Mouse (Mus musculus) kidney, embryonic 16.5 days (tissue): ENCODE data around the gene Cttn. TPM values are rescaled to one million over a fixed set of nuclear protein-coding genes. Genes with fewer than 3 reads are reported as not detected.

ENCODE experiments used
- ATAC-seq: fragments of 200-750 bp; cut with Nextera tagmentation; 2 replicates; pipeline ENCODE4 v1.8.0; 2017; ENCODE audit warnings: moderate TSS enrichment; ENCODE audit not compliant: low FRiP score, low TSS enrichment
- H3K27ac ChIP-seq: fragments of 300-500 bp; sonication (generic); 2 replicates; pipeline ENCODE4 v1.5.1; 2014; ENCODE audit warnings: low read length
- H3K27me3 ChIP-seq: fragments of 300-500 bp; sonication (generic); 2 replicates; pipeline ENCODE4 v1.6.1; 2014; ENCODE audit warnings: low read length, control low read depth, mixed read lengths; ENCODE audit not compliant: insufficient read depth
- H3K36me3 ChIP-seq: fragments of 300-500 bp; sonication (generic); 2 replicates; pipeline ENCODE4 v1.6.1; 2014; ENCODE audit warnings: low read length, control low read depth, mixed read lengths; ENCODE audit not compliant: insufficient read depth
- H3K4me1 ChIP-seq: fragments of 300-500 bp; sonication (generic); 2 replicates; pipeline ENCODE4 v1.6.1; 2014; ENCODE audit warnings: low read length, control low read depth, mixed read lengths; ENCODE audit not compliant: insufficient read depth
- H3K4me2 ChIP-seq: fragments of 300-500 bp; sonication (generic); replicated peaks from 2 replicates; pipeline ENCODE4 v1.6.1; 2014; ENCODE audit warnings: low read depth, low read length
- H3K4me3 ChIP-seq: fragments of 300-500 bp; sonication (generic); 2 replicates; pipeline ENCODE4 v1.5.1; 2014; ENCODE audit warnings: mild to moderate bottlenecking, low read length
- H3K9ac ChIP-seq: fragments of 300-500 bp; sonication (generic); replicated peaks from 2 replicates; pipeline ENCODE4 v1.6.1; 2014; ENCODE audit warnings: low read length
- H3K9me3 ChIP-seq: fragments of 300-500 bp; sonication (generic); 2 replicates; pipeline ENCODE4 v1.6.1; 2016; ENCODE audit warnings: low read length, control low read depth
- WGBS: fragments of 180-500 bp; shearing (Covaris S2); extraction: QIAGEN DNeasy Blood & Tissue Kit; methylation state at CpG from one replicate; pipeline ENCODE4 v1.1.7; 2014; 5-methylcytosine and 5-hydroxymethylcytosine counted together
- polyA plus RNA-seq: library from polyadenylated mRNA; unstranded; fragments of >200 nt; fragmentation: Nextera tagmentation; extraction: Ambion mirVana; gene quantifications from 2 replicates; pipeline ENCODE4 v1.2.1, GENCODE M21; 2015

Gene Cttn
- polyA plus RNA-seq, 1 experiment from 2014 or later = 199 TPM

GRCm38 (mm10) chr7:144450661-144451060 lies 20.1 kb downstream of the Cttn start:
- H3K4me1 ChIP-seq = no peaks in the 10 kb centered on the region
- ATAC-seq = no peak
- whole genome bisulfite sequencing = 87% methylated on average over 9 of the region's 9 CpGs
- H3K4me3 ChIP-seq = no peak overlapping the region
- no peaks in the 10 kb centered on the region for H3K9me3 ChIP-seq
- H3K4me2 ChIP-seq = no peak overlapping the region
- no peak overlapping the region for H3K9ac ChIP-seq
- peaks cover 91% of the 10 kb centered on the region for H3K36me3 ChIP-seq
- H3K27me3 ChIP-seq = no peaks in the 10 kb centered on the region
- no peak overlapping the region for H3K27ac ChIP-seq

- WGBS = 91% methylated on average over 13 of the region's 13 CpGs
- H3K4me3 ChIP-seq = no peak overlapping the region
- H3K36me3 ChIP-seq = peaks cover 91% of the 10 kb centered on the region
- no peak for ATAC-seq
- no peak overlapping the region for H3K4me2 ChIP-seq
- H3K27me3 ChIP-seq = no peaks in the 10 kb centered on the region
- no peaks in the 10 kb centered on the region for H3K4me1 ChIP-seq
- H3K9me3 ChIP-seq = no peaks in the 10 kb centered on the region
- H3K9ac ChIP-seq = no peak overlapping the region
- H3K27ac ChIP-seq = no peak overlapping the region
These were observed 20.9 kb downstream of the Cttn start for GRCm38 (mm10) chr7:144449637-144450570.

- peaks cover 89% of the 10 kb centered on the region for H3K36me3 ChIP-seq
- H3K9me3 ChIP-seq = no peaks in the 10 kb centered on the region
- H3K4me1 ChIP-seq = no peaks in the 10 kb centered on the region
- H3K4me2 ChIP-seq = no peak overlapping the region
- no peak overlapping the region for H3K4me3 ChIP-seq
- no peak overlapping the region for H3K9ac ChIP-seq
- no peaks in the 10 kb centered on the region for H3K27me3 ChIP-seq
- 88% methylated on average over 1 of the region's 1 CpGs for WGBS
- H3K27ac ChIP-seq = no peak overlapping the region
- no peak for ATAC-seq
These were observed 22.6 kb downstream of the Cttn start for GRCm38 (mm10) chr7:144448186-144448585.

- Histone ChIP-seq H3K4me2 (no peak overlapping the region), H3K4me3 (no peak overlapping the region), H3K9ac (no peak overlapping the region), H3K9me3 (no peaks in the 10 kb centered on the region), H3K4me1 (no peaks in the 10 kb centered on the region), H3K27me3 (no peaks in the 10 kb centered on the region), H3K27ac (no peak overlapping the region), H3K36me3 (peaks cover 84% of the 10 kb centered on the region)
- 80% methylated on average over 3 of the region's 3 CpGs for WGBS
- no peak for ATAC-seq
These were observed 23.7 kb downstream of the Cttn start for GRCm38 (mm10) chr7:144447146-144447545.

- no peak for ATAC-seq
- no peak overlapping the region for H3K4me3 ChIP-seq
- WGBS = 89% methylated on average over 7 of the region's 7 CpGs
These were observed 26.0 kb downstream of the Cttn start for GRCm38 (mm10) chr7:144444788-144445187.

GRCm38 (mm10) chr7:144441976-144442375 lies 28.8 kb downstream of the Cttn start:
- Histone ChIP-seq H3K4me2 (no peak overlapping the region), H3K9ac (no peak overlapping the region), H3K4me3 (no peak overlapping the region), H3K27me3 (no peaks in the 10 kb centered on the region), H3K27ac (no peak overlapping the region), H3K36me3 (peaks cover 89% of the 10 kb centered on the region), H3K9me3 (no peaks in the 10 kb centered on the region), H3K4me1 (no peaks in the 10 kb centered on the region)
- 92% methylated on average over 4 of the region's 4 CpGs for WGBS
- no peak for ATAC-seq

More at GRCm38 (mm10) chr7:144444788-144445187, 26.0 kb downstream of the Cttn start:
- no peaks in the 10 kb centered on the region for H3K27me3 ChIP-seq
- no peaks in the 10 kb centered on the region for H3K9me3 ChIP-seq
- no peak overlapping the region for H3K27ac ChIP-seq
- no peaks in the 10 kb centered on the region for H3K4me1 ChIP-seq
- peaks cover 85% of the 10 kb centered on the region for H3K36me3 ChIP-seq
- H3K4me2 ChIP-seq = no peak overlapping the region
- H3K9ac ChIP-seq = no peak overlapping the region

GRCm38 (mm10) chr7:144441466-144441865 lies 29.3 kb downstream of the Cttn start:
- H3K4me2 ChIP-seq = no peak overlapping the region
- no peaks in the 10 kb centered on the region for H3K4me1 ChIP-seq
- no peaks in the 10 kb centered on the region for H3K27me3 ChIP-seq
- no peak overlapping the region for H3K4me3 ChIP-seq
- ATAC-seq = no peak
- H3K9me3 ChIP-seq = no peaks in the 10 kb centered on the region
- no peak overlapping the region for H3K27ac ChIP-seq
- 91% methylated on average over 11 of the region's 11 CpGs for WGBS
- H3K9ac ChIP-seq = no peak overlapping the region
- peaks cover 91% of the 10 kb centered on the region for H3K36me3 ChIP-seq

- Histone ChIP-seq H3K27ac (no peak overlapping the region), H3K4me2 (no peak overlapping the region), H3K4me3 (no peak overlapping the region), H3K4me1 (no peaks in the 10 kb centered on the region), H3K27me3 (no peaks in the 10 kb centered on the region), H3K9ac (no peak overlapping the region), H3K36me3 (peaks cover 73% of the 10 kb centered on the region), H3K9me3 (no peaks in the 10 kb centered on the region)
- no peak for ATAC-seq
- 92% methylated on average over 7 of the region's 7 CpGs for WGBS
These were observed 32.0 kb downstream of the Cttn start for GRCm38 (mm10) chr7:144438811-144439210.

GRCm38 (mm10) chr7:144432920-144433319 lies 37.9 kb downstream of the Cttn start:
- peaks cover 5% of the 10 kb centered on the region; the same call in 1 of the 2 replicates for H3K9me3 ChIP-seq
- H3K27me3 ChIP-seq = no peaks in the 10 kb centered on the region
- no peak overlapping the region for H3K4me2 ChIP-seq
- H3K4me3 ChIP-seq = no peak overlapping the region
- 75% methylated on average over 2 of the region's 2 CpGs for WGBS
- H3K9ac ChIP-seq = no peak overlapping the region
- H3K36me3 ChIP-seq = peaks cover 23% of the 10 kb centered on the region
- H3K4me1 ChIP-seq = no peaks in the 10 kb centered on the region
- ATAC-seq = 0 out of 2 replicates have a peak, but pooled peaks have one; percentile 39
- no peak overlapping the region for H3K27ac ChIP-seq

- WGBS = 75% methylated on average over 3 of the region's 3 CpGs
- no peak for ATAC-seq
- no peaks in the 10 kb centered on the region for H3K36me3 ChIP-seq
- H3K9me3 ChIP-seq = peaks cover 5% of the 10 kb centered on the region; the same call in 1 of the 2 replicates
- H3K4me2 ChIP-seq = no peak overlapping the region
- H3K27me3 ChIP-seq = no peaks in the 10 kb centered on the region
- no peaks in the 10 kb centered on the region for H3K4me1 ChIP-seq
- H3K4me3 ChIP-seq = no peak overlapping the region
- no peak overlapping the region for H3K9ac ChIP-seq
- no peak overlapping the region for H3K27ac ChIP-seq
These were observed 43.3 kb downstream of the Cttn start for GRCm38 (mm10) chr7:144427460-144427859.
